Mouse (Mus musculus): Measurements from ENCODE around the gene Oas1g.
A peak's percentile ranks its signal among the peaks of the same experiment; 100 is the strongest.
"Not testable (repeated sequence)": the region's sequence is repeated elsewhere in the genome, so short reads cannot be mapped to it uniquely, and the experiment has no call there.

The Oas1g gene

DNA sequence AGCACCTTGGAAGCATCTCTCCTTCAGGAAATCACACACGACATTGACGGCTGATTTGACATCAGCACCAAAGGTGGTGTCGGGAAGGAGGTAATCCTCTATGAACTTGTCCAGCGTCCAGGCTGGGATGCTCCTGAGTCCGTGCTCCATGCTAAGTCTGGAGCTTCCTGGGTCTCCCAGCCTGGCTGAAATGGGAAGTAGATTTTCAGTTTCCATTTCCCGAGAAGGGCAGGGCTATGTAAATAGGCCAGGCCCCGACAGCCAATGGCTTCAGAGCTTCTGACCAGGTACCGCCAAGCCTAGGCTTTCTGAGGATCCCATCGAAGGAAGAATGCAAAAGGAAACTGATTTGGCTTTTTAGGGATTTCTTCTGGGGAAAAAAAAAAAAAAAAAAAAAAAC is at the start of gene Oas1g:
Gene Oas1g (minus strand): TSS at position 201 of the 400 bp plus-strand sequence.
- DNase-seq (ENCODE audit: extremely low read depth, low read depth): not testable (repeated sequence)

DNA sequence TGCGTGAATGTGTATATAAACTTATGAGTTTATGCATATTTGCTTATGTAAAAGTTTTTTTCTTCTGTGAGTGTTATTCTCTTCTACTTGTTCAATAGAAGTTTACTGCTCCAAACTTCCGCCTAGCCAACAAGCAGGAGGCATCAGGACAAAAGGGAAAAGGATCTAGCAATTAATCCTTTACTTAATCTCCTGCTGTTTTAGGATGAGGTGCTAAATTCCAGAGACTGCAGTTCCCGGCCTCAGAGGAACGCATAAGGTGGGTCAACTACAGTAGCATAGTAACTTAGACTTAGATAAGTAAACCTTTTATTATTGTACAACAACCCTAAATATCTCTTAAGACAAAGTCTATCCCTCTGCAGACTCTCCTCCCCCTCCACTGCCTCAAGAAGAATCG is 46.6 kb upstream of the Oas1g start:
- no peak for DNase-seq (ENCODE audit: extremely low read depth, low read depth)

DNA sequence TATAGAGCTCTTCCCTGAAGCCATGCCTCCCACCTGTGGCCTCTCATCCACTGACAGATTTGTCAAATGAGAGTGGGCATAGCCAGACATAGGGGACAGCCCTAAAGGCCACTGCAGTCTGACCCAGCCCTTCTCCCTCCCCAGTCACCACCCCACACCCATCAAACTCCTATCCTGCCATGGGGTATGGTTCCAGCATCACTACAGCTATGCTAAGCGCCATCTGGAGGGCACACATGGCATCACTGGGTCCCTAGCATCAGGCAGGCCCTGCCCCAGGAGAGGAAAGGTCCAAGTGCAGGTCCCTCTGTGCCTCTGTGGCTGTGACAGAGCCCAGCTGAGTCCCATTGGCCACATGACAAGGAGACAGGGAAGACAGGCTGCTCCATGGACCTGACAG is 39.6 kb upstream of the Oas1g start:
- DNase-seq (ENCODE audit: extremely low read depth, low read depth): no peak

DNA sequence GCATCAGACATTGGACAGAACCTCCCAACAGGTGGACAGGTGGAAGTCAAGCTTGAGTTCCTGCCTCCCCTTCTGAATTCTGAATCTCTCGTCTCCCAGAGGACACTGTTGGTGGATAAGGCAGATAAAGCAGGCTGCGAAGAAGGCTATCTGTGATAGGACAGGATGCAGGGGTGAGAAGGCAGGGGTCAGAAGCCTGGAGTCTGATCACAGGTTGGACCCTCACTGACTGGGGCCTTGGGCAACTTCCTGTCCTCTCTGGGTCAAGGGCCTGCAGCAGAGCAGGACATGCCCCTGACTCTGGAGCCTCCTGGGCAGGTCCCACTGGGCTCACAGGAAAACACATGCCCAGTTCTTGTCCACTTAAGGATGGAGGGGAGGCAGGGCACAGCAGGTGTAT is 38.9 kb upstream of the Oas1g start:
- DNase-seq (ENCODE audit: extremely low read depth, low read depth): not testable (repeated sequence)

DNA sequence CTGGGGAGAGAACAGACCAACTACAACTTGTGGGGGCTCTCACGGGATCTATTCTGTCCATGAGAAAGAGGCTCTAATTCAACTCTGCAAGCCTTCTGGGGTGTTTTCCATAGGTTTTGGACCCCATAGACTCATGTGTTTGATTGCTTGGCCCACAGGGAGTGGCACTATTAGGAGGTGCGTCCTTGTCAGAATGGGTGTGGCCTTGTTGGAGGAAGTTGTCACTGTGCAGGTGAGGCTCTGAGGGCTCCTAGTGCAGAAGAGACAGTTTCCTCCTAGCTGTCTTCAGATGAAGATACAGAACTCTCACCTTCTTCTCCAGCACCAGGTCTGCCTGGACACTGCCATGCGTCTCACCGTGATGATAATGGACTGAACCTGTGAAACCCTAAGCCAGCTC is 37.1 kb upstream of the Oas1g start:
- not testable (repeated sequence) for DNase-seq (ENCODE audit: extremely low read depth, low read depth)

DNA sequence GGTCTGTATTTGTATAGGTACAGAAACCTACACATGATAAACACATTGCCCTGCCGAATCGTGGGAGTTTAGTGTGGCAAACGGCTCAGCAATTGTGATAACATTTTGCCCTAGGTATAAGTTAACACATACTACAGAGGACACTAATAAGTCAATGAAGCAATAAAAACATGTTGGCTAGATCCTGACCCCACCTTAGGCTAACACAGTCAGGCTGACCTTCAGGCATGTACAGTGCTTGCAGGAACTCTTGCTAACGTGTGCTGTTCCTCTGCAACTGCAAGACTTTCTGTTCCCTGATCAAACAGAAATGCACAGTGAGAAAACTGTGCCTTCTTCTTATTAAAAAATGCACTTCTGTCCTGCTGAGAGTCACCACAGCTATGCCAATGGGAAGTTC is 36.6 kb upstream of the Oas1g start:
- DNase-seq (ENCODE audit: extremely low read depth, low read depth): no peak

DNA sequence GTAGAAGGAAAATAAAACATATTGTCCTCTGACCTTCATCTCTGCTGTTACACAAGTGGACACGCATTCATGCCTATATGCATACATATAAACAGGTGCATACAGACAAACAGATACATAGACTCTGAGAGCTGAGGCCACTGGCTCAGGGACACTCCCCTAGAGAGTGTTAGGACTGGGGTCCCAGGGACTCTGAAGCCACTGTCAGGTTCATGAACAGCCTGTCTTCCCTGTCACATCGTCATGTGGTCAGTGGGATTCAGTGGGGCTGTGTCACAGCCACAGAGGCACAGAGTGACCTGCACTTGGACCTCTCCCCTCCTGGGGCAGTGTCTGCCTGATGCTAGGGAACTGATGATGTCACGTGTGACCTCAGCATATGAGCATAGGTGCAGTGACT is 32.9 kb upstream of the Oas1g start:
- no peak for DNase-seq (ENCODE audit: extremely low read depth, low read depth)

DNA sequence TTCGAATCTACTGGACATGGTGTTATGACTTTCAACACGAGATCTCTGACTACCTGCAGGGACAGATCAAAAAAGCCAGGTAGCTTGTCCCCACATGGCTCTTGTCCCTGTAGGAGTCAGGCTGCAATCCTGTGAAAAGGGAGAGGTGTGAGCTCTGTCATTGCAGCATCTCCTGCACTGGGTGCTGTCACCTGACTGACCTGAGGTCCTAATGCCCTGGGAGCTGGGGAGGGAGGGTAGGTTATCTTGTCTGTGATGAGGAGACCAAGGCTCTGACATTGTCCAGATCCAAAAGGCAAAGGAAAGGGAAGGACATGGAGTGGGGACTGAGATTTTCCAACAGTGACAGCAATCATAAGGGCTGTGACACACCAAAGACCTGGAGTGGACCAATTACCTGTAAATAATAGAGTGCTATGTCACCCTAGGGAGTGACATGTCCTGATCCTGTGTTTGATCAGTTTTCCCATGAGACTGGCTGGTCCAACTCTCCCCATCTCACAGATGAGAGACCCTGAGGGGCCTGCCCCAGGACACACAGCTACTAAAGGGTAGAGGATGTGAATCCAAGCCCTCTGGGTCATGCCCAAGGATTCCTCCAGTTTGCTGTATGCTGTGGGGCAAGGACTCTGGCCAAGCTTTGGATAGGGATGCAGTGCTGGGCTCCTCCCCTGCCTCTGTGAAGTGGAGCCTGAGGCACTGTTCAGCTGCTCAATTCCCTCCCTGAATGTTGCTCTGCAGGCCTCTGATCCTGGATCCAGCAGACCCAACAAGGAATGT is 31.9 kb upstream of the Oas1g start:
- not testable (repeated sequence) for DNase-seq (ENCODE audit: extremely low read depth, low read depth)

DNA sequence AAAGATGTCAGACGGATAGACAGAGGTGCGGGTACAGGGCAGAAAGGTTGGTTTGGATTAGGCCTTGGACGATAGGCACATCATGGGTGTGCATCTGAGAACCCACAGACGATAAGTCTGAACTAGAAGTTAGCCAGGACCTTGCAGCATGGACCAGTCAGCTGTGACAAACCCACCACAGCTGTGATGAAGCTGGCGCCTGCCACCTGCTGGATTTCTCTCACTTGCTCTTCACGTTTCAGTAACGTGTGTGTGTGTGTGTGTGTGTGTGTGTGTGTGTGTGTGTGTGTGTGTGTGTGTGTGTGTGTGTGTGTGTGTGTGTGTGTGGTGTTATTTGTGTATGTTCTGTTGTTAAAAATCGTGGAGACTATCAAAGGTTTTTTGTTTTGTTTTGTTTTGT is 26.8 kb upstream of the Oas1g start, which contains the start of gene Oas1d:
Gene Oas1d (plus strand): TSS at position 333 of the 400 bp plus-strand sequence.
- not testable (repeated sequence) for DNase-seq (ENCODE audit: extremely low read depth, low read depth)

DNA sequence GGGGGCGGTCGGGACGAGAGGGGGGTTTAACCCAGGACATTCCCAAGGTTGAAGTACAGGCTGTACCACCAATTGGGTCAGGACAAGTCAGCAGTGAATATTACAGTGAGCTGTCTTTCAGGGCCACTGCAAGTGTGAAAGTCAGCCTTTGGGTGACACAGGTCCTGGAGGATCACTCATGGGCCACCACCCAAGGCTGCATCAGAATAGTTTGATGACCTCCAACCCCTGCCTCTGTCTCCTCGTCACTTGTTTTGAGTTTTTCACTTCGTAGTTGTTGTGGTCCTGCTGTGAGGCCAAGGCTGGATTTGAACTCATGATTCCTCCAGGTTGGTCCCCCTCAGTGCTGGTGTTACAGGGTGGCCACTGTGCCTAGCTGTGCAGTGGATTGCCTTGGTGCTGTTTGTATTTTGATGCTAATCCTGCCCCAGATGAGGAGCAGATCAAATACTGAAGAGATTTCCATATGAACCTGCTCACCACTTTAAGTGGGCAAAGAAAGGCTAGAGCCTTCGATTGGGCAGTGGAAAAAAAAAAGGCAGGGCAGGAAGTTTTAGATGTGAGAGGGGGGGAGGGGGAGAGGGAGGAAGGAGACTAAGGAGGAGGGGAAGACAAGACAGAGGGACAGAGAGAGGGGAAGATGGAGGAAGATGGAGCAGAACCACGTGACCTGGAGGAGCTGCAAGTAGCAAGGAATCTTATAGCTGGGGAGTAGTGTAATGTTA is 20.9 kb upstream of the Oas1g start:
- no peak for DNase-seq (ENCODE audit: extremely low read depth, low read depth)

DNA sequence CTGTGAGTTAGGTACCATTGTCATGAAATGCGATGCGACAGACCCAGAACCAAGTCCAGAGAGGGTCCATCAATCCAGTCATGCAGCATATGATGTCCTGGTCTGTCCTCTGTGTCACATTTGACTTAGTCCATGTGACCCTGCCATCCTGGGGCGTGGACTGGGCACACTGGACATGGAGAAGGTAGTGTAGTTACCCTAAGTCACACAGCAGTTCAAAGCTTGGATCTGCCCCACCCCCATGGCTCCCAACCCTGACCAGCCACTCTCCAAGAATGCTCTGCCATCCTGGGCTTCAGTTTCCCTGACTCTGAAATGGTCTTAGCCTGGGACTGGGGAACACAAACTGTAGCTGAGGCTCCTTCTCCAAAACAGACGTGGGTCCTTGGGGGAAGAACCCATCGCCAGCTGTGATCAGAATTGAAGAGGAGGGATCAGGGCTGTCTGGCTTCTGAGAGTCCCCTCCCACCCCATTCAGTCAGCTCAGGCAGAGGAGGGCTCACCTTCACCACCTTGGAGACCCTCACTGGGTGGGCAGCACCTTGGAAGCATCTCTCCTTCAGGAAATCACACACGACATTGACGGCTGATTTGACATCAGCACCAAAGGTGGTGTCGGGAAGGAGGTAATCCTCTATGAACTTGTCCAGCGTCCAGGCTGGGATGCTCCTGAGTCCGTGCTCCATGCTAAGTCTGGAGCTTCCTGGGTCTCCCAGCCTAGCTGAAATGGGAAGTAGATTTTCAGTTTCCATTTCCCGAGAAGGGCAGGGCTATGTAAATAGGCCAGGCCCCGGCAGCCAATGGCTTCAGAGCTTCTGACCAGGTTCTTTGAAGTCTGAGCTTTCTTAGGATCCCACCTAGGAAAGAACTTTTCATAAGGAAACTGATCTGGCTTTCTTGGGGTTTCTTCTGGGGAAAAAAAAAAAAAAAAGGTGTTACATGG is 19.6 kb upstream of the Oas1g start, which contains the start of gene Oas1a:
Gene Oas1a (minus strand): TSS at position 731 of the 943 bp plus-strand sequence.
- peak; percentile 16 for DNase-seq (ENCODE audit: extremely low read depth, low read depth)

DNA sequence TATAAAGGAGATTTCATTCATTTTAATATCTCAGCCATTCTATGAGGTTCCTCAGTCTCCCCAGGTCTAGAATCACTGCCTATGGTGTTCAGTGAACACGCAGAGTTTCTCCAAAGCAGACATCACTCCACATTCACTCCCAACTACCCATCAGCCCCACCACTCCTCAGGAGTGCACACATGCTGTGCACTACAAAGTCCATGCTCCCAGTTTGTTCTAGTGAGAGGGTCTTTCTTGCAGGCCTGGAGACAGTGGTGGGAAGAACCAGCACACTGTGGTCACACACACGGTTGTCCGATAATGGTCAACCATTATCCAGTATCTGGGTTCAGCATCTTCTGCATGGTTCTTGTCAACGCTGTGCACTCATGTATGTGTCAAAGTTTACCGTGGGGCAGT is 14.6 kb upstream of the Oas1g start:
- DNase-seq (ENCODE audit: extremely low read depth, low read depth): no peak

DNA sequence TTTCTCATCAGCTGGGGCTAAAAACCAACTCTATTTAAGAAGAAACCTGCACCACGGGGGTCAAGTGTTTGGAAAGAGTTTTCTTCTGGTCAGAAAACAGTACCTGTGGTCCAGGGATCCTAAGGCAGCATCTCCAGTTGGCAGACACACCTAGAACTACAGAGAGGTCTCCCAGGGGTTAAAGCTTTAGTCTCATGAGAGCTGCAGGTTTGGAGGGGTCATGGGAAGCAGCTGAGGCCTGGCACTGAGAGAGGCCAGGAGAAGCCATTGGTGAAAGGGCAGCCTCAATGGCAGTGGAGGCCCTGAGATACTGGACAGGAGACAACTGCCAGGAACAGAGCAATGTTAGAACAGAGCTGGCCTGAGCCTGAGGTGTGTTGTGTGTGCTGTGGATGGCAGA is 13.3 kb upstream of the Oas1g start:
- DNase-seq (ENCODE audit: extremely low read depth, low read depth): no peak

DNA sequence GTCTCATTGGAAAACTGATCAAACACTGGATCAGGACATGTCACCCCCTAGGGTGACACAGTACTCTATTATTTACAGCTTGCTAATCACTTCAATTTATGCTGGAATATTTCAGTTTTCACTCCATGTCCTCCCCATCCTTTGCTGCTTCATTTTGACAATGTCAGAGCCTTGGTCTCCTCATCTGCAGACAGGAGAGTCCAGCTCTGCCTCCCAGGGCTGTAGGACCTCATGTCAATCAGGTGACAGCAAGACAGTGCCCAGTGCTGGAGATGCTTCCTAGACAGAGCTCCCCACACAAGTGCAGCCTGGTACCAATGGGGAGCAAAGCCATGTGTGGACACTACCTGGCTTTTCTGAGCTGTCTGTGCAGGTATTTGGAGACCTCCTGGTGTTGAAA is 11.3 kb upstream of the Oas1g start:
- no peak for DNase-seq (ENCODE audit: extremely low read depth, low read depth)

DNA sequence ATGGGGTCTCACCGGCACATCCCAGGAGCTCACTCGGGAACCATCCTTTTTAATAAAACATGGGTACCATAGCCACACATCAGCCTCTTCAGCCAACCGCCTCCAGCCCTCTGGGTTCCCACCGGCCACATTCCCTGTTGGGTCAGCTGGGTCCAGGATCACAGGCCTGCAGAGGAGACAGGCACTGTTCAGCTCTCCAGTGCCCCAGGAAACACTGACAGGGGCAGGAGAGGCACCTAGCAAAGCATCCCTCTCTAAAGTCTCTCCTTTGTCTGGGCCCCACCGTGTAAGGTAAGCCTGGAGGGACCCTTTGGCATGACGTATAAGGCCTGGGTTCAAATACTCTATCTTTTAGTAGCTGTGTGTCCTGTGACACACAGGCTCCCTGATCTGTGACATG is 10.9 kb upstream of the Oas1g start:
- no peak for DNase-seq (ENCODE audit: extremely low read depth, low read depth)

DNA sequence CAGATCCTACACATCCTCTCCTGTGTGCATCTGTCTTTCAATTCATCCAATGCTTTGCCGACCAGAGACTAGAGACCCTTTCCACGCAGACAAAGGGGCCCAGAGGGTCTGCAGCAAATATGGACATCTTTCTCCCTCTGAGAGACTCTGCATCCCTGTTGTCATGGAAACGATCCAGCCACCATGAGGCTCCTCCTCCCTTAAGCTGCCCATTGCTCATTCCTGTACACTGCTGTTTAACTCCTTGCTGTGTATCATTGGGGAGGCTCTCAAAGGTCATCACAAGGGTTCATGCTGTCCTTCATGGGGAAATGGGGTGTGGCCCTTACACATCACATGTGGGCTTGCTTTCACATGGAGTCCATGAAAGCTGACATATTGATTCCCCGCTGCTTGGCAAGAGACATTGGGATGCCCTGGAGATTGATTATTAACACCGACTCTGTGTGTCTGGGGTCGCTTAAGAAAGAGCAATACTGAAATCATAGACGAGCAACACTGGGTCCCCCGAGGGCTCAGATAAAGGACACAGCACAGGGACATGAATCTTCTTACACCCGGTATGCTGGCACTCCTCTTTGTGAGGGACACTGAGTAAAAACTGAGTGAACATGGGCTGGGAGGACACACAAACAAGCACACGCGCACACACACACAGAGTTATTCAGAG is 8.0 kb upstream of the Oas1g start:
- DNase-seq (ENCODE audit: extremely low read depth, low read depth): no peak

DNA sequence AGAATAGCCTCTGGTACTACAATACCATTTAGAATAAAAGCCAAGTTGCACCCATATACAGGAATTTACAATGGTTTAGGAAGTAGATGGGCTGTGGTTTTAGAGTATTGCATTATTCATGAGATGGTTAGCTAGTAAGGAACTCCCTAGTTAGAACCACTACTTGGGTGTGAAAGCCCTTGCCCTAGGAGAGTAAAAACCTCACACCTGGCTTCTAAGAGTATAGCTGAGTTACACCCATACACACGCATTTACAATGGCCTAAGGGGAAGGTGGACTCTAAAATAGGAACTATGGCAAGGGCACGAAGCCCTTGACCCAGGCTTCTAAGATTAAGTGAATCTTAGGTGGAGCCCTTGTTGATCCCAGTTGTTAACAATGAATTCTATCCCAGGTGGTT is 7.3 kb upstream of the Oas1g start:
- DNase-seq (ENCODE audit: extremely low read depth, low read depth): not testable (repeated sequence)

DNA sequence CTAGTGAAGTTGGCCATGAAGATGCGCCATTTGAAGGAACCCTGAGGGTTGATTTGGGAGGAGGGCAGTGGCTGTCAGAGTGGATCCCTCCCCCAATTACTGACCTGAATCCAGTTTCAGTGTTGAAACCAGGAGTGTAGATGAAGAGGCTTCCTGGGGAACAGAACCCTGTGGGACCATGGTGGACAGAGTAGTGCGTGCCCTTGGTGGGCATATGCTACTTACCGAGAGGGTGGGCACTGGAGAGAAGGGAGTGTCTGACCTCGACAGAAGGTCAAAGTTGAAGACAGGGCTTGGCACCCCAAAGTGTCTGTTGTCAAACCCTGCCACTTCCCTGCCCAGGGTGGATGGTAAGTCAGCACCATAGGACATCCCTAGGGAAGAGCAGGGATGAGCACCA is 6.5 kb upstream of the Oas1g start:
- not testable (repeated sequence) for DNase-seq (ENCODE audit: extremely low read depth, low read depth)

DNA sequence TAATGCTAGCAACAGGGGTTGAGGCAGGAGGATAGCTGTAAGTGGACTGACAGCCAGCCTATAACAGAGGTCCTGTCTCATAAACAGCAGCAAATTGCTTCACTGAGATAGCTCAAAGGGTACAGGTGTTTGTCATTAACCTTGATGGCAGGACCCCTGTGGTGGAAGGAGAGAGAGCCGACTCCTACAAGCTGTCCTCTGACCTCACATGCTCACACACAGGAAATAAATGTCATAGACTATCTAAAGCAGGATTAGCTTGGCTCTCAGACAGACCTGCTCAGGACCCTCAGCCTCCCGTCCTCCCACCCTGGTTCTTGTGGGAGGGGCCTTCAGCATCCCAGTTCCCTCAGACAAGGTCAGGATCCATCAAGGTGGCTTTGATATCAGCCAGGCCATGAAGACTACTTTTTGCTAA is 4.8 kb upstream of the Oas1g start:
- DNase-seq (ENCODE audit: extremely low read depth, low read depth): no peak

DNA sequence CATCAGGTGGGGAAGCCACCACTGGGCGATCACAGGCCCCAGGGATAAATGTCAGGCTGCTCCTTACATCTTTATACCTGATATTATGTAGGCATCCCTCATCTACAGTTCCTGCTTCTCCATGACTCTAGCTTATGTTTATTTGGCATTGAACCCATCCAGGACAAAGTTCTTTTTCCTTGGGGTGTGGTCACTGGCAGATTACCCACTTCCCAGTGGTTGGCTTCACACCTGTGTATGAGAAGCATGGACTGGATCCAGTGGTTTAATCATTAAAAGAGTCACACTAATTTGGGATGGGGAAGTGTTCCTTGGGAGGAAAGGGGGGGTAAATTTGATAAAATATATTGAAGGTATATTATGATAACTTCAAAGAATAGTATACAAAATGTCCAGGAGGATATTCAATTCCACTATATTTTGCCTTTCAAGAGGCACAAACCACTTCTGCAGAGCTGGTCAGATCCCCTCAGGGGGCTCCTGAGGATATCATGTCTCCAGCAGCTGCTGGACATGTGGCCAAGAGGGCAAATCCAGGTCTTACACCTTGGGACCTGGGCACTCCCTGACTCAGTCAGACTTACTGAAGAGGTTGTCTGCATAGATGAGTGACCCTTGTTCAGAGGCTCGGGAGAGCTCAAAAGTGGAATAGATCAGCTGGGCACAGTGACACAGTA is 4.3 kb upstream of the Oas1g start:
- not testable (repeated sequence) for DNase-seq (ENCODE audit: extremely low read depth, low read depth)
